Mouse (Mus musculus) liver, postnatal 0 days (tissue): ENCODE results near the gene Fryl. TPM values are rescaled to one million over a fixed set of nuclear protein-coding genes. Genes with fewer than 3 reads are reported as not detected.
A peak's percentile ranks its signal among the peaks of the same experiment; 100 is the strongest.

Experiments used
- ATAC-seq: fragments of 200-750 bp; cut with Nextera tagmentation; 2 replicates; pipeline ENCODE4 v1.8.0; 2017; ENCODE audit warnings: mild to moderate bottlenecking, moderate library complexity
- DNase-seq: peaks from one replicate; pipeline ENCODE4 v3.0.0-alpha.2; 2016
- H3K27ac ChIP-seq: fragments of 300-500 bp; sonication (generic); 2 replicates; pipeline ENCODE4 v1.5.1; 2014; ENCODE audit warnings: antibody characterized with exemption, moderate library complexity, mild to moderate bottlenecking, low read depth
- H3K27me3 ChIP-seq: fragments of 300-500 bp; sonication (generic); 2 replicates; pipeline ENCODE4 v1.6.1; 2014; ENCODE audit warnings: low read length, control low read depth, mixed read lengths; ENCODE audit not compliant: insufficient read depth
- H3K36me3 ChIP-seq: fragments of 300-500 bp; sonication (generic); replicated peaks from 2 replicates; pipeline ENCODE4 v1.6.1; 2014; ENCODE audit warnings: mild to moderate bottlenecking, control low read depth, low read length, moderate library complexity, mixed read lengths; ENCODE audit not compliant: insufficient read depth
- H3K4me1 ChIP-seq: fragments of 300-500 bp; sonication (generic); 2 replicates; pipeline ENCODE4 v1.6.1; 2014; ENCODE audit warnings: antibody characterized with exemption, mild to moderate bottlenecking, control low read depth; ENCODE audit not compliant: insufficient read depth
- H3K4me2 ChIP-seq: fragments of 300-500 bp; sonication (generic); 2 replicates; pipeline ENCODE4 v1.6.1; 2014; ENCODE audit warnings: low read depth, mild to moderate bottlenecking, low read length, moderate library complexity, mixed read lengths
- H3K4me3 ChIP-seq: fragments of 300-500 bp; sonication (generic); 2 replicates; pipeline ENCODE4 v1.5.1; 2014; ENCODE audit warnings: low read depth, low read length
- H3K9ac ChIP-seq: fragments of 300-500 bp; sonication (generic); replicated peaks from 2 replicates; pipeline ENCODE4 v1.6.1; 2014; ENCODE audit warnings: mild to moderate bottlenecking, moderate library complexity
- H3K9me3 ChIP-seq: fragments of 300-500 bp; sonication (generic); 2 replicates; pipeline ENCODE4 v1.6.1; 2016; ENCODE audit warnings: mild to moderate bottlenecking, control low read depth, low read length, mixed read lengths
- CTCF ChIP-seq: sonication (generic); IDR thresholded peaks from 2 replicates; pipeline ENCODE4 v1.5.1; 2016; ENCODE audit warnings: antibody characterized with exemption, low read depth
- EP300 ChIP-seq: IDR thresholded peaks from 2 replicates; pipeline ENCODE4 v1.6.1; 2016; ENCODE audit warnings: antibody characterized with exemption, low read depth, mild to moderate bottlenecking
- WGBS: fragments of 180-500 bp; shearing (Covaris S2); extraction: QIAGEN DNeasy Blood & Tissue Kit; methylation state at CpG from one replicate; pipeline ENCODE4 v1.1.7; 2014; ENCODE audit not compliant: insufficient replicate concordance; 5-methylcytosine and 5-hydroxymethylcytosine counted together
- polyA plus RNA-seq: library from polyadenylated mRNA; unstranded; fragments of >200 nt; fragmentation: Nextera tagmentation; extraction: Ambion mirVana; gene quantifications from 2 replicates; pipeline ENCODE4 v1.2.1, GENCODE M21; 2015

Gene Fryl
- polyA plus RNA-seq, 1 experiment from 2014 or later, result 25.8 TPM

- Histone ChIP-seq H3K27ac (no peak overlapping the region), H3K4me3 (no peak overlapping the region), H3K27me3 (no peaks in the 10 kb centered on the region), H3K36me3 (no peaks in the 10 kb centered on the region), H3K4me1 (peaks cover 9% of the 10 kb centered on the region; the same call in 1 of the 2 replicates), H3K4me2 (no peak overlapping the region), H3K9ac (no peak overlapping the region), H3K9me3 (no peaks in the 10 kb centered on the region)
- ATAC-seq, result no peak
- TF ChIP-seq EP300, result no peak
- TF ChIP-seq CTCF, result no peak
- 74% methylated on average over 1 of the region's 1 CpGs for WGBS
- no peak for DNase-seq
Observed at GRCm38 (mm10) chr5:73171203-73171602, 85.2 kb downstream of the Fryl start.

GRCm38 (mm10) chr5:73168769-73169272 lies 87.6 kb downstream of the Fryl start:
- Histone ChIP-seq H3K4me2 (no peak overlapping the region), H3K4me3 (no peak overlapping the region), H3K4me1 (peaks cover 9% of the 10 kb centered on the region; the same call in 1 of the 2 replicates), H3K9me3 (no peaks in the 10 kb centered on the region), H3K36me3 (no peaks in the 10 kb centered on the region), H3K27me3 (no peaks in the 10 kb centered on the region), H3K9ac (no peak overlapping the region), H3K27ac (0 out of 2 replicates have a peak overlapping the region, but pooled peaks have one; percentile 26)
- WGBS, result 50% methylated on average over 5 of the region's 5 CpGs
- DNase-seq (peak; percentile 49), ATAC-seq (peak; percentile 94)
- TF ChIP-seq CTCF (no peak), EP300 (no peak)

DNA sequence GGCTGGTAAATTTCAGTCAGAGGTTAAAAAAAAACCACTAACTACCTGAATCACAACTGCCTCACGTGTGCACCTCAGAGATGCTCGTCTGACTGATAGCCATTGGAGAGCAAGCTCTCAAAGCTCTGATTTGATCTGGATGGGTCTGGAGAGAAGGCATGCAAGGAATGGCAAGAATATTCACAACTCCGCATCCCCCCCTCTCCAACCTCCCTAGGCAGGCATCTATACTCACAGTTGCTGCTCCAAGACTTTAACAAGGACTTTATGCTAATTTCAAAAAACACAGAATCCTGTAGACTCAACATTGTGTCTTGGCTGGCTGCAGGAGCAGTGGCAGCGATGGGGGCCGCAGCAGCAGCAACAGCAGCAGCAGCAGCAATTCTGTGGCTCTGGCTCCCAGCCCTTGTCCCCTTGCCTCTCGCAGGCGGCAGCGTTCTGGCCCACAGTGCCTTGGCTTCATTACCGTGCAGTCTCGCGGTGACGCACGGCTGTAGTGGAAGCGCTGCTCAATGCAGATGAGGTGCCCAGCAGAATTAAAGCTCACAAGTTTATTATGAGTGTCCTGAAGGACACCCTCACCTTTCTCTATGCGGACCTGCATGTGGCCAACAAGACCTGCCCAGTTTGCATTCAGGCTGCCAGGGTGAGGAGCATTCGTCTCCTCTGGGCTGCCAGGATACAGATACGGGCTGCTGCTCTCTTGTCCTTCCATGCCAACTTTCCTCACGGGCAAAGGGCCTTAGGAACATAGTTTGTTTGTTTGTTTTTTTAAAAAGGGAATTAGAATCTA lies 88.2 kb downstream of the Fryl start:
- Histone ChIP-seq H3K27ac (no peak overlapping the region), H3K36me3 (no peaks in the 10 kb centered on the region), H3K4me3 (no peak overlapping the region), H3K4me1 (peaks cover 9% of the 10 kb centered on the region; the same call in 1 of the 2 replicates), H3K27me3 (no peaks in the 10 kb centered on the region), H3K4me2 (no peak overlapping the region), H3K9me3 (no peaks in the 10 kb centered on the region), H3K9ac (no peak overlapping the region)
- no peak for TF ChIP-seq CTCF
- no peak for TF ChIP-seq EP300
- 86% methylated on average over 18 of the region's 18 CpGs for WGBS
- DNase-seq (no peak), ATAC-seq (no peak)

GRCm38 (mm10) chr5:73163970-73164369 lies 92.4 kb downstream of the Fryl start:
- TF ChIP-seq EP300 (no peak), CTCF (no peak)
- DNase-seq (no peak), ATAC-seq (no peak)
- Histone ChIP-seq H3K9me3 (no peaks in the 10 kb centered on the region), H3K4me1 (peaks cover 7% of the 10 kb centered on the region; the same call in 1 of the 2 replicates), H3K36me3 (no peaks in the 10 kb centered on the region), H3K27ac (no peak overlapping the region), H3K4me3 (no peak overlapping the region), H3K4me2 (no peak overlapping the region), H3K27me3 (no peaks in the 10 kb centered on the region), H3K9ac (no peak overlapping the region)
- WGBS, result 83% methylated on average over 6 of the region's 6 CpGs

DNA sequence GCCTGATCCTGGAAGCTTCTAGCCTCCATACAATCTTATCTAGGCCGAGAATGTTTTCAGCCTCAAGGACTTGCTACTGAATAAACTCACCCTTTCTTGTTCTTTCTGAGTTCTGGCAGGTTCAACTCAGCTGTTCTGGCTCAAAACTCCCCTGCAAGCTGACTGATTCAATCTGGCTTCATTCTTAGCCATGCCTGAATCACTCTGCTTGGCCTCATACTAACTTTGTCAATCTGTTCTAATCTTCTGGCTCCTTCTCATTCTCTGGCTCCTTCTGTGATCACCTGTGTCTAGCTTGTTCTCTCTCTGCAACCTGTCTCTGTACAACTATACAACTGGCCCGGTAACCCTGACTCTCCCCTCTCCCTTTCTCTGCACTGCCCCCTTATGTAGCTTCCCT lies 93.9 kb downstream of the Fryl start:
- H3K4me2 ChIP-seq, result no peak overlapping the region
- DNase-seq (no peak), ATAC-seq (no peak)
- TF ChIP-seq CTCF (no peak), EP300 (no peak)
- 83% methylated on average over 2 of the region's 2 CpGs for WGBS
- no peak overlapping the region for H3K27ac ChIP-seq
- H3K36me3 ChIP-seq, result no peaks in the 10 kb centered on the region
- no peaks in the 10 kb centered on the region for H3K4me1 ChIP-seq
- no peaks in the 10 kb centered on the region for H3K9me3 ChIP-seq
- no peaks in the 10 kb centered on the region for H3K27me3 ChIP-seq
- no peak overlapping the region for H3K4me3 ChIP-seq
- H3K9ac ChIP-seq, result no peak overlapping the region

GRCm38 (mm10) chr5:73160440-73160839 lies 96.0 kb downstream of the Fryl start:
- no peak overlapping the region for H3K4me2 ChIP-seq
- DNase-seq, result no peak
- peaks cover 3% of the 10 kb centered on the region; the same call in 1 of the 2 replicates for H3K4me1 ChIP-seq
- no peaks in the 10 kb centered on the region for H3K9me3 ChIP-seq
- no peaks in the 10 kb centered on the region for H3K36me3 ChIP-seq
- ATAC-seq, result no peak
- 96% methylated on average over 9 of the region's 9 CpGs for WGBS
- no peaks in the 10 kb centered on the region for H3K27me3 ChIP-seq
- no peak overlapping the region for H3K9ac ChIP-seq
- H3K4me3 ChIP-seq, result no peak overlapping the region
- H3K27ac ChIP-seq, result no peak overlapping the region
- no peak for TF ChIP-seq CTCF
- no peak for TF ChIP-seq EP300
